ENCODE assay signal across 12 mouse cellular contexts in genomic region chr7:123394271-123394670, GRCm38 (mm10).
"Had no signal": no experiment of that assay in that cellular context is flagged by ENCODE, and none has a peak within 500 bp of the region (broad histone marks: within the 10 kb centered on the region; RNA-seq: fewer than 3 reads in every experiment).

No protein-coding gene starts in this region.

- H3K9ac ChIP-seq: hindbrain, embryonic 14.5 days; limb, embryonic 13.5 days; liver, embryonic 14.5 days; midbrain, embryonic 13.5 days had no signal

- H3K9me3 ChIP-seq: limb, embryonic 13.5 days; midbrain, embryonic 13.5 days had no signal

- H3K27ac ChIP-seq: hindbrain, embryonic 14.5 days; limb, embryonic 13.5 days; liver, embryonic 14.5 days; midbrain, embryonic 13.5 days had no signal

- H3K4me2 ChIP-seq: hindbrain, embryonic 14.5 days; limb, embryonic 13.5 days; midbrain, embryonic 13.5 days had no signal

- H3K4me3 ChIP-seq: limb, embryonic 13.5 days; midbrain, embryonic 13.5 days had no signal

- H3K27me3 ChIP-seq: limb, embryonic 13.5 days; midbrain, embryonic 13.5 days had no signal

- H3K4me1 ChIP-seq: limb, embryonic 13.5 days had no signal

- DNase-seq: kidney, adult 11 months; kidney, adult 9 months; kidney, postnatal 10 days; left cerebral cortex, postnatal 4 days; right cerebral cortex, postnatal 4 days; spleen, adult 18-20 months; thymus, adult 18-20 months; thymus, postnatal 14 days had no signal

- ATAC-seq: midbrain, embryonic 13.5 days had no signal
